ENCODE assay signal across 9 mouse cellular contexts in genomic region chr16:60605832-60606583, GRCm38 (mm10). TPM values are rescaled to one million over a fixed set of nuclear protein-coding genes. Genes with fewer than 3 reads are reported as not detected.
DNase-seq lines count a peak whose midpoint lies in the region; ATAC-seq and TF ChIP-seq lines count a peak whose summit lies in the region.
"Had no signal": no experiment of that assay in that cellular context is flagged by ENCODE, and none has a peak within 500 bp of the region (broad histone marks: within the 10 kb centered on the region; RNA-seq: fewer than 3 reads in every experiment).

No protein-coding gene starts in this region.

- no peaks in the 10 kb centered on the region for H3K9me3 ChIP-seq in embryonic facial prominence, embryonic 11.5 days (replicated peaks; ENCODE audit: control insufficient read depth, low read length)
- H3K9me3 ChIP-seq in hindbrain, embryonic 14.5 days (ENCODE audit: control insufficient read depth, low read length): no peaks in the 10 kb centered on the region
- no peaks in the 10 kb centered on the region for H3K9me3 ChIP-seq in limb, embryonic 10.5 days (replicated peaks)

- CTCF ChIA-PET in Patski (lab: Charles Lee): interaction anchor here (1.6 kb wide), 1 partner anchor 11 kb away, joined by 3 read pairs; no protein-coding TSS in a partner anchor

- in situ Hi-C loops in Patski (cut with MboI; ENCODE audit: low pct_unique_long_range_greater_than_20kb): no loop called here

- no peaks in the 10 kb centered on the region; the same call in 1 of the 2 replicates for H3K4me1 ChIP-seq in embryonic facial prominence, embryonic 11.5 days (ENCODE audit: control insufficient read depth, insufficient read depth, low read length)
- 0 out of 2 replicates have a peak, but pooled peaks cover 8% of the 10 kb centered on the region for H3K4me1 ChIP-seq in hindbrain, embryonic 14.5 days (replicated peaks; ENCODE audit: control insufficient read depth, insufficient read depth, low read length)
- peaks cover 19% of the 10 kb centered on the region for H3K4me1 ChIP-seq in limb, embryonic 10.5 days

- H3K27ac ChIP-seq in embryonic facial prominence, embryonic 11.5 days (replicated peaks; ENCODE audit: low read depth, low read length): no peak overlapping the region
- H3K27ac ChIP-seq in hindbrain, embryonic 14.5 days: peak overlapping the region; percentile 80
- no peak overlapping the region for H3K27ac ChIP-seq in limb, embryonic 10.5 days

- DNase-seq in adrenal gland, adult 2 months: peak; percentile 3
- no peak for DNase-seq in adrenal gland, adult 18-20 months (ENCODE audit: low spot score in 2 of 2)
- no peak for DNase-seq in Patski (ENCODE audit: low read depth, low spot score)
- peak; percentile 78 for DNase-seq in embryonic facial prominence, embryonic 11.5 days (ENCODE audit: low spot score)
- peak; percentile 78 for DNase-seq in hindbrain, embryonic 14.5 days (ENCODE audit: low spot score)
- peak; percentile 65 for DNase-seq in limb, embryonic 10.5 days (ENCODE audit: low spot score)
- DNase-seq in retina, embryonic 14.5 days (ENCODE audit: low spot score): peak; percentile 83

- no peaks in the 10 kb centered on the region for H3K36me3 ChIP-seq in embryonic facial prominence, embryonic 11.5 days (replicated peaks; ENCODE audit: control insufficient read depth, insufficient read depth, low read depth, low read length)
- no peaks in the 10 kb centered on the region for H3K36me3 ChIP-seq in hindbrain, embryonic 14.5 days (replicated peaks; ENCODE audit: control insufficient read depth, insufficient read depth)
- H3K36me3 ChIP-seq in limb, embryonic 10.5 days: no peaks in the 10 kb centered on the region

- H3K4me2 ChIP-seq in embryonic facial prominence, embryonic 11.5 days (ENCODE audit: low read depth, low read length): peak overlapping the region; percentile 93
- H3K4me2 ChIP-seq in hindbrain, embryonic 14.5 days (replicated peaks): peak overlapping the region; percentile 83

- H3K9ac ChIP-seq in embryonic facial prominence, embryonic 11.5 days (replicated peaks; ENCODE audit: low read length): no peak overlapping the region; the same call in none of the 2 replicates
- peak overlapping the region; percentile 75 for H3K9ac ChIP-seq in hindbrain, embryonic 14.5 days

- peak; percentile 88 for ATAC-seq in Patski
- peak; percentile 83 for ATAC-seq in embryonic facial prominence, embryonic 11.5 days (replicated peaks; ENCODE audit: insufficient number of reproducible peaks, low FRiP score, low TSS enrichment, low read depth)
- ATAC-seq in hindbrain, embryonic 14.5 days (ENCODE audit: low FRiP score): peak; percentile 89
- ATAC-seq in megakaryocyte-erythroid progenitor cell, adult 5-6 weeks (replicated peaks; ENCODE audit: low FRiP score, low TSS enrichment, poor library complexity, severe bottlenecking): no peak

- H3K27me3 ChIP-seq in Patski: peaks cover 68% of the 10 kb centered on the region
- H3K27me3 ChIP-seq in embryonic facial prominence, embryonic 11.5 days (ENCODE audit: control insufficient read depth, insufficient read depth, low read length): peaks cover 10% of the 10 kb centered on the region
- H3K27me3 ChIP-seq in hindbrain, embryonic 14.5 days (ENCODE audit: control insufficient read depth, insufficient read depth, low read length): no peaks in the 10 kb centered on the region; the same call in 1 of the 2 replicates
- peaks cover 44% of the 10 kb centered on the region for H3K27me3 ChIP-seq in limb, embryonic 10.5 days (ENCODE audit: low read depth, poor library complexity, severe bottlenecking)

- peak; percentile 69 for TF ChIP-seq CTCF in Patski (IDR thresholded peaks at IDR 0.05)

- under 1% methylated on average over 38 of the region's 38 CpGs for WGBS in embryonic facial prominence, embryonic 11.5 days
- under 1% methylated on average over 38 of the region's 38 CpGs for WGBS in hindbrain, embryonic 14.5 days
- WGBS in limb, embryonic 10.5 days: under 1% methylated on average over 38 of the region's 38 CpGs

- POLR2A ChIA-PET in Patski (lab: Charles Lee): no interaction called here

- H3K4me3 ChIP-seq in embryonic facial prominence, embryonic 11.5 days (ENCODE audit: low read depth, low read length): peak overlapping the region; percentile 43
- peak overlapping the region; percentile 58 for H3K4me3 ChIP-seq in hindbrain, embryonic 14.5 days (replicated peaks; ENCODE audit: low read length)
- peak overlapping the region; percentile 59 for H3K4me3 ChIP-seq in limb, embryonic 10.5 days

RNA-seq across cellular contexts. Expression of gene Epha6, which starts 0.7 kb away (rescaled TPM):
- total RNA-seq in adrenal gland, adult 2 months (2021): under 1 TPM in 1 of 2 experiments, not detected in 1; 0.31 TPM
- not detected in 2 replicates for polyA plus RNA-seq in adrenal gland, adult 2 months (2012; rRNA removed)
- not detected for total RNA-seq in adrenal gland, adult 18-20 months (2021)
- polyA plus RNA-seq in Patski (2021): 0.37 TPM
- polyA plus RNA-seq in embryonic facial prominence, embryonic 11.5 days (2014; fragmentation: Nextera tagmentation; extraction: Ambion mirVana): 0.50 TPM in 1 of 2 replicates, not detected in the other
- 12.3 and 13.3 TPM in 2 replicates for polyA plus RNA-seq in hindbrain, embryonic 14.5 days (2014; fragmentation: Nextera tagmentation; extraction: Ambion mirVana)
- polyA plus RNA-seq in limb, embryonic 10.5 days (2016; fragmentation: Nextera tagmentation; extraction: Ambion mirVana): 0.13 and 0.34 TPM in 2 replicates
- not detected in 2 replicates for total RNA-seq in megakaryocyte-erythroid progenitor cell, adult 5-6 weeks (2014; fragmentation: Nextera tagmentation)
- not detected in 2 replicates for total RNA-seq in megakaryocyte-erythroid progenitor cell, adult 5-6 weeks (2017)
- polyA plus RNA-seq: small intestine, adult 2 months had no signal

Comparison
In these comparisons a context has a peak if more than half of its experiments do, and no peak if none do; other contexts are left out.
1. DNase-seq: peak in adrenal gland, adult 2 months (single experiment), embryonic facial prominence, embryonic 11.5 days (single experiment), hindbrain, embryonic 14.5 days (single experiment), limb, embryonic 10.5 days (single experiment) and retina, embryonic 14.5 days (single experiment); none in adrenal gland, adult 18-20 months (0 of 2) and Patski (single experiment).
2. Peak in every context shown above with its lines, with median percentiles within 50 percentile points of each other: H3K4me3 ChIP-seq.